Mouse (Mus musculus) hindbrain, postnatal 0 days (tissue): Measurements from ENCODE around the gene Srxn1. TPM values are rescaled to one million over a fixed set of nuclear protein-coding genes. Genes with fewer than 3 reads are reported as not detected.

Source experiments
- ATAC-seq: fragments of 200-750 bp; cut with Nextera tagmentation; 2 replicates; pipeline ENCODE4 v1.8.0; 2017; ENCODE audit warnings: mild to moderate bottlenecking, moderate TSS enrichment, moderate library complexity
- DNase-seq: peaks from one replicate; pipeline ENCODE4 v3.0.0-alpha.2; 2015; ENCODE audit warnings: low spot score
- H3K27ac ChIP-seq: fragments of 300-500 bp; sonication (generic); 2 replicates; pipeline ENCODE4 v1.5.1; 2014; ENCODE audit warnings: mild to moderate bottlenecking
- H3K27me3 ChIP-seq: fragments of 300-500 bp; sonication (generic); 2 replicates; pipeline ENCODE4 v1.6.1; 2014; ENCODE audit warnings: low read length, mixed read lengths; ENCODE audit not compliant: insufficient read depth
- H3K36me3 ChIP-seq: fragments of 300-500 bp; sonication (generic); 2 replicates; pipeline ENCODE4 v1.6.1; 2014; ENCODE audit warnings: low read length, mixed read lengths; ENCODE audit not compliant: insufficient read depth
- H3K4me1 ChIP-seq: fragments of 300-500 bp; sonication (generic); 2 replicates; pipeline ENCODE4 v1.6.1; 2014; ENCODE audit warnings: antibody characterized with exemption, low read length, mixed read lengths; ENCODE audit not compliant: insufficient read depth
- H3K4me2 ChIP-seq: fragments of 300-500 bp; sonication (generic); 2 replicates; pipeline ENCODE4 v1.6.1; 2014; ENCODE audit warnings: low read depth, mild to moderate bottlenecking, low read length, moderate library complexity, mixed read lengths
- H3K4me3 ChIP-seq: fragments of 300-500 bp; sonication (generic); 2 replicates; pipeline ENCODE4 v1.5.1; 2014; ENCODE audit warnings: low read length
- H3K9ac ChIP-seq: fragments of 300-500 bp; sonication (generic); replicated peaks from 2 replicates; pipeline ENCODE4 v1.6.1; 2014; ENCODE audit warnings: mild to moderate bottlenecking, low read length, moderate library complexity, mixed read lengths
- H3K9me3 ChIP-seq: fragments of 300-500 bp; sonication (generic); 2 replicates; pipeline ENCODE4 v1.6.1; 2016; ENCODE audit warnings: low read length, mixed read lengths
- CTCF ChIP-seq: IDR thresholded peaks from 2 replicates; pipeline ENCODE4 v1.5.1; 2016; ENCODE audit warnings: antibody characterized with exemption, control low read depth, low read depth
- WGBS: fragments of 180-500 bp; shearing (Covaris S2); extraction: QIAGEN DNeasy Blood & Tissue Kit; methylation state at CpG from one replicate; pipeline ENCODE4 v1.1.7; 2014; 5-methylcytosine and 5-hydroxymethylcytosine counted together
- polyA plus RNA-seq: library from polyadenylated mRNA; unstranded; fragments of >200 nt; fragmentation: Nextera tagmentation; extraction: Ambion mirVana; gene quantifications from 2 replicates; pipeline ENCODE4 v1.2.1, GENCODE M21; 2015
- total RNA-seq: library from RNA; depleted of rRNA; stranded (reverse); fragments of >200 nt; gene quantifications from 2 replicates; pipeline ENCODE4 v1.2.3, GENCODE M21; 2014

Gene Srxn1
- total and polyA plus RNA-seq, 2 experiments from 2014 or later: 26.8 to 51.7 TPM

DNA sequence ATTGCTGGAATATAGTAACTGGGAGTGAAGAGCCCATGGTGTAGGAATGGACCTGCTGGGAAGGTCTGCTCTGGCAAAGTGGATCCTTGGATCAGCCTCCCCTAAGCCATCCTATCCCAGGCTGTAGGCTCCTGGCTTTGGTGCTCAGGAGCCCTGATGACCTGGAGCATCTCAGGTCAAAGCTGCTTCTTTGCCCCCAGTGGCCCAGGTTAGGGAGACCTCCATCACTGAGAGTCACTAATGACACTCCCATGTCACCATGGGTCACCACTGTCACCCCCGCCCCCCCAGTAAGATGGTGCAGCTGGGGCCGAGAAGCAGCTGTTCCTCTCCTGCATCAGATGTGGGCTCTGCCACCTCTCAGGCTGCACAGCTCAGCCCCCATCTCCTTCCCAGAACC is 35.4 kb upstream of the Srxn1 start:
- Histone ChIP-seq H3K4me3 (no peak overlapping the region), H3K4me1 (0 out of 2 replicates have a peak, but pooled peaks cover 5% of the 10 kb centered on the region), H3K4me2 (no peak overlapping the region), H3K9me3 (no peaks in the 10 kb centered on the region), H3K27ac (no peak overlapping the region), H3K27me3 (no peaks in the 10 kb centered on the region), H3K36me3 (no peaks in the 10 kb centered on the region), H3K9ac (no peak overlapping the region)
- TF ChIP-seq CTCF: no peak
- ATAC-seq (0 out of 2 replicates have a peak, but pooled peaks have one; percentile 9), DNase-seq (no peak)
- 72% methylated on average over 2 of the region's 2 CpGs for WGBS

GRCm38 (mm10) chr2:152074521-152074920 is 30.8 kb upstream of the Srxn1 start:
- no peak overlapping the region for H3K27ac ChIP-seq
- ATAC-seq (no peak), DNase-seq (no peak)
- H3K9me3 ChIP-seq: no peaks in the 10 kb centered on the region
- H3K4me2 ChIP-seq: no peak overlapping the region
- H3K27me3 ChIP-seq: no peaks in the 10 kb centered on the region
- H3K4me3 ChIP-seq: no peak overlapping the region
- 0 out of 2 replicates have a peak, but pooled peaks cover 4% of the 10 kb centered on the region for H3K4me1 ChIP-seq
- TF ChIP-seq CTCF: no peak
- WGBS: 75% methylated on average over 2 of the region's 2 CpGs
- H3K36me3 ChIP-seq: no peaks in the 10 kb centered on the region
- H3K9ac ChIP-seq: no peak overlapping the region

GRCm38 (mm10) chr2:152075294-152075889 is 29.9 kb upstream of the Srxn1 start:
- H3K27ac ChIP-seq: no peak overlapping the region
- no peak overlapping the region for H3K4me3 ChIP-seq
- no peak for DNase-seq
- no peak overlapping the region for H3K4me2 ChIP-seq
- H3K4me1 ChIP-seq: peaks cover 8% of the 10 kb centered on the region; the same call in 1 of the 2 replicates
- TF ChIP-seq CTCF: no peak
- H3K27me3 ChIP-seq: no peaks in the 10 kb centered on the region
- no peak overlapping the region for H3K9ac ChIP-seq
- WGBS: 40% methylated on average over 9 of the region's 9 CpGs
- H3K36me3 ChIP-seq: no peaks in the 10 kb centered on the region
- H3K9me3 ChIP-seq: no peaks in the 10 kb centered on the region
- no peak for ATAC-seq

- Histone ChIP-seq H3K4me1 (peaks cover 8% of the 10 kb centered on the region; the same call in 1 of the 2 replicates), H3K4me3 (no peak overlapping the region), H3K9me3 (no peaks in the 10 kb centered on the region), H3K4me2 (no peak overlapping the region), H3K36me3 (no peaks in the 10 kb centered on the region), H3K9ac (no peak overlapping the region), H3K27ac (no peak overlapping the region), H3K27me3 (no peaks in the 10 kb centered on the region)
- no peak for ATAC-seq
- no peak for TF ChIP-seq CTCF
- WGBS: 74% methylated on average over 3 of the region's 3 CpGs
- no peak for DNase-seq
These were observed 28.0 kb upstream of the Srxn1 start for GRCm38 (mm10) chr2:152077337-152077736.

DNA sequence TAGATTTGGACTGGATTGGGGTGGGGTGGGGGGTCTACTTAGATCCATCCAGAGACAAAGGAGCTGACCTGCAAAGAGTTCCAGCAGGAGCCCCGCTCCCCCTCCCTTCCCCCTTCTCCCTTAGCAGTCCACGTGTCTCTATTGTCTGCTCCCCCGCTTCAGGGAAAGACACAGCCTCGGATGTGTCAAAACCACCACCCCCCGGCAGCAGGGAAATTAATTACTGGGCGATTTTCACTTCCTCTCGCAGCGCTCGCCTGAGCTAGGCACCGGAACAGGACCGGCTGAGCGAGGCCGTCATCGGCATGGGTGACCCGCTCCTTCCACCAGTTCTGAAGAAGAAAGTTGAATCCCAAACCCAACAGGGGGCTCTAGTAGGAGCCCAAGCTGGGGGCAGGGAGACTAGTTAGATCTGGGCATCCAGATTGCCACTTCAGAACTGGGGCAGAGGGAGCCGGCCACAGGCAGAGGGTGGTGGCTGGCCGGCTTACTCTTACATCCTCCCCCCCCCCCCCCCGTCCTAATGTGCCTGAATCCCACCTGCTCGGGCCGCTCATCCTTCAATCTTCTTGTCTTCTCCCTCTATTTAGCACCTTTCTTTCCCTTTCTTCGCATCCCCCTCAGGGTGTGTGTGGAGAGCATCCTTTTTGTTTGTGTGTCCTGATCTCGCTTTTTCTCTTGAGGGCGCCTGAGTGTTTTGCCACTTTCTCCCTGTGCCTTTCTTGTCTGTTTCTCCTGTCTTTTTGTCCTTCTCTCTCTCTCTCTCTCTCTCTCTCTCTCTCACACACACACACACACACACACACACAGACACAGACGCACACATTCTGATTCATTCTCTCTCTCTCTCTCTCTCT is 24.4 kb upstream of the Srxn1 start, which contains the start of gene Scrt2:
TSS of gene Scrt2 (plus strand) at position 845 of the 857 bp plus-strand sequence.
- peak; percentile 75 for DNase-seq
- Histone ChIP-seq H3K9me3 (no peaks in the 10 kb centered on the region), H3K36me3 (no peaks in the 10 kb centered on the region), H3K4me2 (peak within 1 kb of the TSS; percentile 85), H3K4me1 (peaks cover 14% of the 10 kb centered on the region), H3K4me3 (peak within 1 kb of the TSS; percentile 73), H3K27ac (peak within 1 kb of the TSS; percentile 84), H3K27me3 (no peaks in the 10 kb centered on the region), H3K9ac (peak within 1 kb of the TSS; percentile 86)
- no peak for TF ChIP-seq CTCF
- peak; percentile 50 for ATAC-seq
- WGBS: under 1% methylated on average over 21 of the region's 24 CpGs

DNA sequence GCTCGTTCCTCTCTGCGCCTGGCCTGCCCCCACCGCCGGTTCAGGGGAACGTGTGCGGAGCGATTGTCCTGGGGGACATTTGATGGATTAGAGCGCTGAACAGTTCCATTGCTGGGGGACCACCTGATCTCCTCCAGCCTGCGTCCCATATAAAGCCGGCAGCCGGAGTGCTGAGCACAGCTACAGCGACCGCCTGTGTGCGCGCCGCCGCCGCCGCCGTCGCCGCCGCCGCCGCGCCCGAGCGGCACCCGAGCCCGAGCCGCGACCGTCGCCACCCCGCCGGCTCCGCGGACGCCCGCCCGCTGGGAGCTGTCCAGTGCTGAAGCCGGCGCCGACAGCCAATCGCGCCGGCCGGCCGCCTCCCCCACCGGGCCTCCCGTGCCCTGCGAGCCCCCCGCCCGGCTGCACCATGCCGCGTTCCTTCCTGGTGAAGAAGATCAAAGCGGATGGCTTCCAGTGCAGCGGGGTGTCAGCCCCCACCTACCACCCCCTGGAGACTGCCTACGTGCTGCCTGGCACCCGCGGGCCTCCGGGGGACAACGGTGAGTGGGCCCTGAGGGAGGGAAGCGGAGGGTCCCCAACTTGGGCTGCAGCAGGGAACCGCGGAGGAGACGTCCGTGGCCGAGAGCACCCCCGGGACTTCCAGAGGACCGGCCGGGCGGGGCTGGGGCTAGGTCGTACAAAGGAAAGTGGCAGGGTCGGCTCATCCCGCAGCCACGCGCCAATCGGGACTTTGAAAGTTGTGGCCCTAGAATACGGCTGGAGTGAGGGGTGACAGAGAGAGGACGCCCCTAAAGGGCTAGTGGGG is 23.5 kb upstream of the Srxn1 start:
- Histone ChIP-seq H3K4me2 (peak overlapping the region; percentile 85), H3K27me3 (no peaks in the 10 kb centered on the region), H3K9me3 (no peaks in the 10 kb centered on the region), H3K27ac (peak overlapping the region; percentile 84), H3K9ac (peak overlapping the region; percentile 86), H3K4me1 (peaks cover 15% of the 10 kb centered on the region), H3K4me3 (peak overlapping the region; percentile 73), H3K36me3 (no peaks in the 10 kb centered on the region)
- DNase-seq (peak; percentile 86), ATAC-seq (peak; percentile 82)
- 1% methylated on average over 79 of the region's 81 CpGs for WGBS
- no peak for TF ChIP-seq CTCF
